22 mouse cellular contexts compared by ENCODE assay signal in genomic region chr12:116306042-116306441, GRCm38 (mm10). TPM values are rescaled to one million over a fixed set of nuclear protein-coding genes. Genes with fewer than 3 reads are reported as not detected.
DNase-seq lines count a peak whose midpoint lies in the region; ATAC-seq and TF ChIP-seq lines count a peak whose summit lies in the region.
"Had no signal": no experiment of that assay in that cellular context is flagged by ENCODE, and none has a peak within 500 bp of the region (broad histone marks: within the 10 kb centered on the region; RNA-seq: fewer than 3 reads in every experiment).

No protein-coding gene starts in this region.

- H3K27me3 ChIP-seq in kidney, postnatal 0 days (ENCODE audit: insufficient read depth, low read length): no peaks in the 10 kb centered on the region
- no peaks in the 10 kb centered on the region for H3K27me3 ChIP-seq in kidney, embryonic 15.5 days
- no peaks in the 10 kb centered on the region for H3K27me3 ChIP-seq in myocyte (ENCODE audit: control insufficient read depth, insufficient read depth, insufficient read length)
- H3K27me3 ChIP-seq in intestine, postnatal 0 days (replicated peaks; ENCODE audit: control insufficient read depth, insufficient read depth, low read length): no peaks in the 10 kb centered on the region
- H3K27me3 ChIP-seq: embryonic facial prominence, embryonic 15.5 days; forebrain, embryonic 12.5 days; liver, embryonic 12.5 days; midbrain, embryonic 12.5 days had no signal

- H3K9ac ChIP-seq in kidney, postnatal 0 days (ENCODE audit: low read depth, low read length): no peak overlapping the region
- H3K9ac ChIP-seq in kidney, embryonic 15.5 days: no peak overlapping the region
- H3K9ac ChIP-seq in intestine, postnatal 0 days (ENCODE audit: low read depth, low read length): no peak overlapping the region
- H3K9ac ChIP-seq: embryonic facial prominence, embryonic 15.5 days; forebrain, embryonic 12.5 days; liver, embryonic 12.5 days; midbrain, embryonic 12.5 days had no signal

- peaks cover 66% of the 10 kb centered on the region for H3K79me2 ChIP-seq in myocyte (ENCODE audit: control insufficient read depth, insufficient read depth)

- ATAC-seq in kidney, postnatal 0 days (replicated peaks; ENCODE audit: low FRiP score, low read depth): no peak
- ATAC-seq in kidney, embryonic 15.5 days (replicated peaks; ENCODE audit: low FRiP score): no peak
- no peak for ATAC-seq in intestine, postnatal 0 days
- ATAC-seq: hindbrain, postnatal 0 days; liver, embryonic 12.5 days had no signal

- no peak overlapping the region for H3K4me3 ChIP-seq in kidney, postnatal 0 days (replicated peaks; ENCODE audit: low read depth, low read length)
- H3K4me3 ChIP-seq in kidney, embryonic 15.5 days (replicated peaks): no peak overlapping the region
- H3K4me3 ChIP-seq in myocyte: no peak overlapping the region
- H3K4me3 ChIP-seq in intestine, postnatal 0 days (ENCODE audit: low read depth, low read length): no peak overlapping the region
- H3K4me3 ChIP-seq: embryonic facial prominence, embryonic 15.5 days; forebrain, embryonic 12.5 days; limb, embryonic 10.5 days; liver, embryonic 12.5 days; midbrain, embryonic 12.5 days had no signal

- no peaks in the 10 kb centered on the region for H3K4me1 ChIP-seq in kidney, postnatal 0 days (replicated peaks; ENCODE audit: insufficient read depth, low read length)
- no peaks in the 10 kb centered on the region for H3K4me1 ChIP-seq in kidney, embryonic 15.5 days
- H3K4me1 ChIP-seq in intestine, postnatal 0 days (replicated peaks; ENCODE audit: control insufficient read depth, insufficient read depth, low read length): no peaks in the 10 kb centered on the region
- H3K4me1 ChIP-seq: embryonic facial prominence, embryonic 15.5 days; forebrain, embryonic 12.5 days; limb, embryonic 10.5 days; midbrain, embryonic 12.5 days had no signal

- H3K27ac ChIP-seq in kidney, postnatal 0 days: no peak overlapping the region
- H3K27ac ChIP-seq in kidney, embryonic 15.5 days: no peak overlapping the region
- H3K27ac ChIP-seq in intestine, postnatal 0 days (ENCODE audit: low read depth, low read length): no peak overlapping the region
- H3K27ac ChIP-seq: embryonic facial prominence, embryonic 15.5 days; forebrain, embryonic 12.5 days; hindbrain, postnatal 0 days; limb, embryonic 10.5 days; liver, embryonic 12.5 days; macrophage; midbrain, embryonic 12.5 days had no signal

- no peak for TF ChIP-seq POLR2A in myocyte (IDR thresholded peaks at IDR 0.05; ENCODE audit: insufficient read length, low read depth)

- peak; percentile 21 for DNase-seq in kidney, postnatal 0 days (ENCODE audit: low spot score)
- DNase-seq in ovary, adult 18-20 months (ENCODE audit: low spot score): peak; percentile 36
- no peak for DNase-seq in ovary, postnatal 14 days (ENCODE audit: low spot score)
- peak; percentile 69 for DNase-seq in NIH3T3 (ENCODE audit: low read depth)
- DNase-seq in yolk sac, embryonic 10.5 days (ENCODE audit: low spot score): no peak
- DNase-seq: cerebellum, adult 11 months; gastrocnemius, postnatal 10 days; heart, postnatal 36 days; thymus, postnatal 36 days had no signal

- TF ChIP-seq CTCF in kidney, postnatal 0 days (IDR thresholded peaks at IDR 0.05; ENCODE audit: low read depth): no peak
- TF ChIP-seq CTCF in intestine, postnatal 0 days (IDR thresholded peaks at IDR 0.05; ENCODE audit: low read depth): no peak

- no peak overlapping the region for H3ac ChIP-seq in myocyte (ENCODE audit: control insufficient read depth, insufficient read length)

- no peaks in the 10 kb centered on the region for H3K9me3 ChIP-seq in kidney, postnatal 0 days (replicated peaks; ENCODE audit: low read length)
- H3K9me3 ChIP-seq in kidney, embryonic 15.5 days (replicated peaks): no peaks in the 10 kb centered on the region
- no peaks in the 10 kb centered on the region for H3K9me3 ChIP-seq in intestine, postnatal 0 days (ENCODE audit: control insufficient read depth)
- H3K9me3 ChIP-seq: embryonic facial prominence, embryonic 15.5 days; forebrain, embryonic 12.5 days; limb, embryonic 10.5 days; liver, embryonic 12.5 days; midbrain, embryonic 12.5 days had no signal

- H3K4me2 ChIP-seq in kidney, postnatal 0 days (ENCODE audit: low read length): no peak overlapping the region
- no peak overlapping the region for H3K4me2 ChIP-seq in kidney, embryonic 15.5 days
- H3K4me2 ChIP-seq in myocyte (ENCODE audit: low read depth): peak overlapping the region; percentile 64
- no peak overlapping the region for H3K4me2 ChIP-seq in intestine, postnatal 0 days (replicated peaks; ENCODE audit: low read depth)
- H3K4me2 ChIP-seq: embryonic facial prominence, embryonic 15.5 days; forebrain, embryonic 12.5 days; heart, embryonic 11.5 days; liver, embryonic 12.5 days; midbrain, embryonic 12.5 days had no signal

- no peaks in the 10 kb centered on the region for H3K36me3 ChIP-seq in kidney, postnatal 0 days (ENCODE audit: insufficient read depth, low read length)
- H3K36me3 ChIP-seq in kidney, embryonic 15.5 days: no peaks in the 10 kb centered on the region
- no peaks in the 10 kb centered on the region for H3K36me3 ChIP-seq in myocyte (ENCODE audit: control insufficient read depth, insufficient read depth)
- no peaks in the 10 kb centered on the region for H3K36me3 ChIP-seq in intestine, postnatal 0 days (ENCODE audit: control insufficient read depth, insufficient read depth)
- H3K36me3 ChIP-seq: embryonic facial prominence, embryonic 15.5 days; forebrain, embryonic 12.5 days; limb, embryonic 10.5 days; liver, embryonic 12.5 days; midbrain, embryonic 12.5 days had no signal

- 37% methylated on average over 1 of the region's 1 CpGs for WGBS in kidney, postnatal 0 days
- WGBS in kidney, embryonic 15.5 days: 32% methylated on average over 1 of the region's 1 CpGs
- 41% methylated on average over 1 of the region's 1 CpGs for WGBS in intestine, postnatal 0 days

TF ChIP-seq in myocyte, 11 proteins besides CTCF, POLR2A, EP300 and RAD21:
- TF ChIP-seq MYOG (IDR thresholded peaks at IDR 0.05; ENCODE audit: control insufficient read depth in 1 of 3, insufficient read depth in 1 of 3, insufficient read length in 2 of 3, low read depth in 2 of 3): peak; percentile 68 to 98 (median 92)
- TF ChIP-seq TCF3 (IDR thresholded peaks at IDR 0.05; ENCODE audit: insufficient read length, low read depth): peak; percentile 78
- no peak for TF ChIP-seq E2F4 (IDR thresholded peaks at IDR 0.05; ENCODE audit: insufficient read depth)
- no peak for TF ChIP-seq MAX (IDR thresholded peaks at IDR 0.05; ENCODE audit: low read depth)
- TF ChIP-seq SRF (IDR thresholded peaks at IDR 0.05; ENCODE audit: control insufficient read depth, insufficient read length, low read depth): no peak
- TF ChIP-seq TCF12 (IDR thresholded peaks at IDR 0.05; ENCODE audit: insufficient read depth, poor library complexity, severe bottlenecking): peak; percentile 95
- TF ChIP-seq CEBPB (IDR thresholded peaks at IDR 0.05; ENCODE audit: insufficient read depth, poor library complexity, severe bottlenecking): no peak
- TF ChIP-seq REST (IDR thresholded peaks at IDR 0.05; ENCODE audit: insufficient read depth, insufficient read length): no peak
- TF ChIP-seq POLR2AphosphoS2 (IDR thresholded peaks at IDR 0.05; ENCODE audit: insufficient read length, low read depth): no peak
- peak; percentile 90 to 92 (median 91) for TF ChIP-seq MYOD1 (IDR thresholded peaks at IDR 0.05; ENCODE audit: control insufficient read depth in 1 of 3, insufficient read length in 2 of 3, low read depth in 2 of 3)
- TF ChIP-seq USF1 (IDR thresholded peaks at IDR 0.05; ENCODE audit: low read depth): no peak

RNA-seq across cellular contexts. Expression of gene Esyt2, which starts 25.0 kb away (rescaled TPM):
- polyA plus RNA-seq in kidney, postnatal 0 days (2015; fragmentation: Nextera tagmentation; extraction: Ambion mirVana): 13.9 and 14.0 TPM in 2 replicates
- 17.8 and 18.7 TPM in 2 replicates for polyA plus RNA-seq in kidney, embryonic 15.5 days (2015; fragmentation: Nextera tagmentation; extraction: Ambion mirVana)
- polyA plus RNA-seq in myocyte (2012; fragmentation: generic; extraction: Trizol): 16.1 TPM
- polyA plus RNA-seq in intestine, postnatal 0 days (2015; fragmentation: Nextera tagmentation; extraction: Ambion mirVana): 14.1 and 14.9 TPM in 2 replicates

RNA-seq across cellular contexts. Expression of gene Gm11027, which starts 30.9 kb away (rescaled TPM):
- polyA plus RNA-seq in kidney, postnatal 0 days (2015; fragmentation: Nextera tagmentation; extraction: Ambion mirVana): not detected in 2 replicates
- polyA plus RNA-seq in kidney, embryonic 15.5 days (2015; fragmentation: Nextera tagmentation; extraction: Ambion mirVana): not detected in 2 replicates
- polyA plus RNA-seq in myocyte (2012; fragmentation: generic; extraction: Trizol): not detected
- polyA plus RNA-seq in intestine, postnatal 0 days (2015; fragmentation: Nextera tagmentation; extraction: Ambion mirVana): not detected in 2 replicates
- polyA plus RNA-seq: embryonic facial prominence, embryonic 15.5 days; forebrain, embryonic 12.5 days; heart, embryonic 11.5 days; hindbrain, postnatal 0 days; large intestine, adult 2 months; limb, embryonic 10.5 days; liver, embryonic 12.5 days; macrophage; midbrain, embryonic 12.5 days; testis, adult 2 months had no signal

RNA-seq across cellular contexts. Expression of gene Wdr60, which starts 43.2 kb away (rescaled TPM):
- 16.6 and 18.2 TPM in 2 replicates for polyA plus RNA-seq in kidney, postnatal 0 days (2015; fragmentation: Nextera tagmentation; extraction: Ambion mirVana)
- polyA plus RNA-seq in kidney, embryonic 15.5 days (2015; fragmentation: Nextera tagmentation; extraction: Ambion mirVana): 19.6 and 20.2 TPM in 2 replicates
- 4.5 TPM for polyA plus RNA-seq in myocyte (2012; fragmentation: generic; extraction: Trizol)
- polyA plus RNA-seq in intestine, postnatal 0 days (2015; fragmentation: Nextera tagmentation; extraction: Ambion mirVana): 4.4 and 6.5 TPM in 2 replicates

Comparison
In these comparisons a context has a peak if more than half of its experiments do, and no peak if none do; other contexts are left out.
1. DNase-seq: peak in kidney, postnatal 0 days (single experiment), ovary, adult 18-20 months (single experiment) and NIH3T3 (single experiment); none in ovary, postnatal 14 days (single experiment) and yolk sac, embryonic 10.5 days (single experiment).